Mouse (Mus musculus): ENCODE data around the gene Zbtb44. TPM values are rescaled to one million over a fixed set of nuclear protein-coding genes. Genes with fewer than 3 reads are reported as not detected.

The Zbtb44 gene
- total and polyA plus RNA-seq, 3 experiments: 9.8 to 15.1 TPM; not detected in 1

GRCm38 (mm10) chr9:31098118-31098517, 67.7 kb downstream of the Zbtb44 start:
- Histone ChIP-seq H3K4me1 (ENCODE audit: control insufficient read depth in 1 of 2, insufficient read depth in 2 of 2, low read length in 2 of 2) (no peaks in the 10 kb centered on the region), H3K79me2 (ENCODE audit: control insufficient read depth, insufficient read depth, low read length, poor library complexity) (no peaks in the 10 kb centered on the region), H3K27ac (ENCODE audit: control insufficient read depth, low read depth, low read length) (no peak overlapping the region), H3K4me3 (ENCODE audit: control insufficient read depth in 1 of 2, insufficient read depth in 1 of 2, low read depth in 2 of 2, low read length in 2 of 2) (no peak overlapping the region), H3K36me3 (ENCODE audit: control insufficient read depth in 1 of 2, insufficient read depth in 2 of 2, low read length in 2 of 2) (no peaks in the 10 kb centered on the region), H3K9me3 (replicated peaks; ENCODE audit: insufficient read depth, low read length) (no peaks in the 10 kb centered on the region), H3K9ac (ENCODE audit: control insufficient read depth, low read depth, low read length, poor library complexity, severe bottlenecking) (no peak overlapping the region), H3K27me3 (ENCODE audit: control insufficient read depth in 1 of 2, insufficient read depth in 2 of 2, low read length in 2 of 2) (no peaks in the 10 kb centered on the region)
- peak; percentile 35 for DNase-seq (ENCODE audit: low read depth, low spot score)
- TF ChIP-seq MAX (IDR thresholded peaks at IDR 0.05; ENCODE audit: low read length): no peak
- TF ChIP-seq RAD21 (IDR thresholded peaks at IDR 0.05; ENCODE audit: low read depth, low read length): peak; percentile 40
- peak; percentile 29; the same call in 1 of the 2 replicates for TF ChIP-seq SMC3 (IDR thresholded peaks at IDR 0.05; ENCODE audit: low read depth, low read length)
- TF ChIP-seq ETS1 (IDR thresholded peaks at IDR 0.05; ENCODE audit: low read depth, low read length): no peak
- TF ChIP-seq TCF12 (IDR thresholded peaks at IDR 0.05; ENCODE audit: low read depth, low read length): no peak
- peak; percentile 87 for TF ChIP-seq ZNF384 (IDR thresholded peaks at IDR 0.05; ENCODE audit: low read depth, low read length)
- 0 out of 2 replicates have a peak, but pooled peaks have one; percentile 17 for TF ChIP-seq ZC3H11A (IDR thresholded peaks at IDR 0.05; ENCODE audit: low read depth, low read length)
- peak; percentile 35 to 43 (median 36); a peak in 5 of 6 replicates for TF ChIP-seq CTCF (IDR thresholded peaks at IDR 0.05 in 2 of 3, conservative IDR thresholded peaks at IDR 0.05 in 1 of 3; ENCODE audit: control insufficient read depth in 1 of 3, insufficient read depth in 1 of 3, low read depth in 2 of 3, low read length in 3 of 3, poor library complexity in 1 of 3, severe bottlenecking in 1 of 3)
- TF ChIP-seq MYC (IDR thresholded peaks at IDR 0.05; ENCODE audit: low read depth, low read length): no peak
- TF ChIP-seq POLR2AphosphoS2 (IDR thresholded peaks at IDR 0.05; ENCODE audit: low read length): no peak
- no peak for TF ChIP-seq HCFC1 (IDR thresholded peaks at IDR 0.05; ENCODE audit: low read depth, low read length)

- H3K27me3 ChIP-seq (ENCODE audit: control insufficient read depth in 1 of 2, insufficient read depth in 2 of 2, low read length in 2 of 2): peaks cover 0 to 8% of the 10 kb centered on the region in 2 experiments; a peak in 3 of 4 replicates
- H3K27ac ChIP-seq (ENCODE audit: control insufficient read depth, low read depth, low read length): no peak overlapping the region
Observed at GRCm38 (mm10) chr9:31108464-31108863, 78.0 kb downstream of the Zbtb44 start.

More at GRCm38 (mm10) chr9:31108464-31108863, 78.0 kb downstream of the Zbtb44 start:
- no peak overlapping the region for H3K9ac ChIP-seq (ENCODE audit: control insufficient read depth, low read depth, low read length, poor library complexity, severe bottlenecking)
- no peak for DNase-seq (ENCODE audit: low read depth, low spot score)
- no peaks in the 10 kb centered on the region for H3K9me3 ChIP-seq (replicated peaks; ENCODE audit: insufficient read depth, low read length)
- no peaks in the 10 kb centered on the region for H3K36me3 ChIP-seq (ENCODE audit: control insufficient read depth in 1 of 2, insufficient read depth in 2 of 2, low read length in 2 of 2)
- H3K4me3 ChIP-seq (ENCODE audit: control insufficient read depth in 1 of 2, insufficient read depth in 1 of 2, low read depth in 2 of 2, low read length in 2 of 2): no peak overlapping the region
- H3K4me1 ChIP-seq (ENCODE audit: control insufficient read depth in 1 of 2, insufficient read depth in 2 of 2, low read length in 2 of 2): no peaks in the 10 kb centered on the region
- H3K79me2 ChIP-seq (ENCODE audit: control insufficient read depth, insufficient read depth, low read length, poor library complexity): no peaks in the 10 kb centered on the region
- TF ChIP-seq MYC (IDR thresholded peaks at IDR 0.05; ENCODE audit: low read depth, low read length): no peak
- no peak for TF ChIP-seq CTCF (IDR thresholded peaks at IDR 0.05 in 2 of 3, conservative IDR thresholded peaks at IDR 0.05 in 1 of 3; ENCODE audit: control insufficient read depth in 1 of 3, insufficient read depth in 1 of 3, low read depth in 2 of 3, low read length in 3 of 3, poor library complexity in 1 of 3, severe bottlenecking in 1 of 3)
- no peak for TF ChIP-seq RAD21 (IDR thresholded peaks at IDR 0.05; ENCODE audit: low read depth, low read length)
- no peak for TF ChIP-seq POLR2AphosphoS2 (IDR thresholded peaks at IDR 0.05; ENCODE audit: low read length)
- no peak for TF ChIP-seq ZKSCAN1 (IDR thresholded peaks at IDR 0.05; ENCODE audit: low read depth, low read length)
- TF ChIP-seq USF1 (IDR thresholded peaks at IDR 0.05; ENCODE audit: low read depth, low read length): no peak
- TF ChIP-seq MEF2A (IDR thresholded peaks at IDR 0.05; ENCODE audit: extremely low read depth, insufficient replicate concordance, low read depth, low read length, poor library complexity, severe bottlenecking): no peak
- no peak for TF ChIP-seq ZNF384 (IDR thresholded peaks at IDR 0.05; ENCODE audit: low read depth, low read length)
- TF ChIP-seq MAZ (IDR thresholded peaks at IDR 0.05; ENCODE audit: low read depth, low read length): no peak
- no peak for TF ChIP-seq HCFC1 (IDR thresholded peaks at IDR 0.05; ENCODE audit: low read depth, low read length)
- TF ChIP-seq CHD2 (IDR thresholded peaks at IDR 0.05; ENCODE audit: low read length): no peak
- no peak for TF ChIP-seq BHLHE40 (IDR thresholded peaks at IDR 0.05; ENCODE audit: borderline replicate concordance, low read depth, low read length)
- TF ChIP-seq POLR2A (IDR thresholded peaks at IDR 0.05; ENCODE audit: control insufficient read depth in 1 of 2, insufficient read depth in 1 of 2, low read depth in 1 of 2, low read length in 2 of 2, poor library complexity in 1 of 2): no peak
- no peak for TF ChIP-seq SMC3 (IDR thresholded peaks at IDR 0.05; ENCODE audit: low read depth, low read length)
- TF ChIP-seq ZMIZ1 (IDR thresholded peaks at IDR 0.05; ENCODE audit: low read depth, low read length): no peak
- no peak for TF ChIP-seq TAL1 (IDR thresholded peaks at IDR 0.05; ENCODE audit: low read length)
